Mouse (Mus musculus) hindbrain, embryonic 12.5 days (tissue): ENCODE data around the gene Slc39a3. TPM values are rescaled to one million over a fixed set of nuclear protein-coding genes. Genes with fewer than 3 reads are reported as not detected.
"Not testable (repeated sequence)": the region's sequence is repeated elsewhere in the genome, so short reads cannot be mapped to it uniquely, and the experiment has no call there.

Experiments used
- ATAC-seq: fragments of 200-750 bp; cut with Nextera tagmentation; 2 replicates; pipeline ENCODE4 v1.8.0; 2017; ENCODE audit warnings: moderate TSS enrichment; ENCODE audit not compliant: low FRiP score
- H3K27ac ChIP-seq: fragments of 300-500 bp; sonication (generic); 2 replicates; pipeline ENCODE4 v1.5.1; 2016; ENCODE audit warnings: mild to moderate bottlenecking
- H3K27me3 ChIP-seq: fragments of 300-500 bp; sonication (generic); 2 replicates; pipeline ENCODE4 v1.6.1; 2016; ENCODE audit warnings: mild to moderate bottlenecking
- H3K36me3 ChIP-seq: fragments of 300-500 bp; sonication (generic); 2 replicates; pipeline ENCODE4 v1.6.1; 2016; ENCODE audit warnings: mild to moderate bottlenecking
- H3K4me1 ChIP-seq: fragments of 300-500 bp; sonication (generic); 2 replicates; pipeline ENCODE4 v1.6.1; 2016
- H3K4me2 ChIP-seq: fragments of 300-500 bp; sonication (generic); replicated peaks from 2 replicates; pipeline ENCODE4 v1.6.1; 2016; ENCODE audit warnings: mild to moderate bottlenecking
- H3K4me3 ChIP-seq: fragments of 300-500 bp; sonication (generic); 2 replicates; pipeline ENCODE4 v1.5.1; 2016; ENCODE audit warnings: mild to moderate bottlenecking
- H3K9ac ChIP-seq: fragments of 300-500 bp; sonication (generic); 2 replicates; pipeline ENCODE4 v1.6.1; 2016; ENCODE audit warnings: mild to moderate bottlenecking, moderate library complexity
- H3K9me3 ChIP-seq: fragments of 300-500 bp; sonication (generic); replicated peaks from 2 replicates; pipeline ENCODE4 v1.6.1; 2016; ENCODE audit warnings: mild to moderate bottlenecking
- WGBS: fragments of 180-500 bp; shearing (Covaris S2); methylation state at CpG from one replicate; pipeline ENCODE4 v1.1.7; 2016; 5-methylcytosine and 5-hydroxymethylcytosine counted together
- polyA plus RNA-seq: library from polyadenylated mRNA; unstranded; fragments of >200 nt; fragmentation: Nextera tagmentation; extraction: Ambion mirVana; gene quantifications from 2 replicates; pipeline ENCODE4 v1.2.1, GENCODE M21; 2016

The Slc39a3 gene
- polyA plus RNA-seq, result 33.8 and 37.0 TPM in 2 replicates

GRCm38 (mm10) chr10:81036988-81037580, at the start of gene Slc39a3:
Slc39a3 (minus strand) TSS chr10:81037426.
- Histone ChIP-seq H3K4me1 (peaks cover 15% of the 10 kb centered on the region), H3K36me3 (peaks cover 15% of the 10 kb centered on the region), H3K4me3 (peak within 1 kb of the TSS; percentile 86), H3K27me3 (no peaks in the 10 kb centered on the region), H3K9me3 (no peaks in the 10 kb centered on the region), H3K27ac (peak within 1 kb of the TSS; percentile 78), H3K9ac (peak within 1 kb of the TSS; percentile 82), H3K4me2 (peak within 1 kb of the TSS; percentile 70)
- peak; percentile 99 for ATAC-seq
- WGBS, result under 1% methylated on average over 35 of the region's 35 CpGs

GRCm38 (mm10) chr10:81087021-81087420, 49.8 kb upstream of the Slc39a3 start:
- no peak overlapping the region for H3K4me2 ChIP-seq

GRCm38 (mm10) chr10:81082168-81082960, 45.1 kb upstream of the Slc39a3 start:
- 81% methylated on average over 7 of the region's 7 CpGs for WGBS
- Histone ChIP-seq H3K4me2 (no peak overlapping the region), H3K36me3 (peaks cover 59% of the 10 kb centered on the region)

More at GRCm38 (mm10) chr10:81087021-81087420, 49.8 kb upstream of the Slc39a3 start:
- no peak overlapping the region for H3K4me3 ChIP-seq
- no peak overlapping the region for H3K9ac ChIP-seq
- peaks cover 12% of the 10 kb centered on the region for H3K36me3 ChIP-seq
- H3K27me3 ChIP-seq, result peaks cover 3% of the 10 kb centered on the region; the same call in 1 of the 2 replicates
- H3K4me1 ChIP-seq, result peaks cover 8% of the 10 kb centered on the region
- no peak overlapping the region for H3K27ac ChIP-seq
- ATAC-seq, result no peak
- 42% methylated on average over 2 of the region's 2 CpGs for WGBS
- H3K9me3 ChIP-seq, result no peaks in the 10 kb centered on the region

GRCm38 (mm10) chr10:81080008-81080655, 42.9 kb upstream of the Slc39a3 start:
- ATAC-seq, result no peak
- WGBS, result 93% methylated on average over 31 of the region's 31 CpGs
- no peaks in the 10 kb centered on the region for H3K4me1 ChIP-seq

More at GRCm38 (mm10) chr10:81082168-81082960, 45.1 kb upstream of the Slc39a3 start:
- H3K27me3 ChIP-seq, result no peaks in the 10 kb centered on the region
- no peaks in the 10 kb centered on the region for H3K4me1 ChIP-seq
- no peaks in the 10 kb centered on the region for H3K9me3 ChIP-seq
- peak; percentile 61 for ATAC-seq
- H3K4me3 ChIP-seq, result no peak overlapping the region
- no peak overlapping the region; the same call in 1 of the 2 replicates for H3K9ac ChIP-seq
- H3K27ac ChIP-seq, result no peak overlapping the region

GRCm38 (mm10) chr10:81077916-81078315, 40.7 kb upstream of the Slc39a3 start:
- no peak for ATAC-seq
- no peak overlapping the region for H3K9ac ChIP-seq
- H3K4me1 ChIP-seq, result no peaks in the 10 kb centered on the region
- no peak overlapping the region for H3K4me2 ChIP-seq
- H3K27me3 ChIP-seq, result no peaks in the 10 kb centered on the region
- 89% methylated on average over 11 of the region's 11 CpGs for WGBS
- peaks cover 98% of the 10 kb centered on the region for H3K36me3 ChIP-seq
- no peak overlapping the region for H3K27ac ChIP-seq
- H3K9me3 ChIP-seq, result no peaks in the 10 kb centered on the region
- no peak overlapping the region for H3K4me3 ChIP-seq

More at GRCm38 (mm10) chr10:81080008-81080655, 42.9 kb upstream of the Slc39a3 start:
- no peak overlapping the region for H3K4me3 ChIP-seq
- H3K27me3 ChIP-seq, result no peaks in the 10 kb centered on the region
- H3K4me2 ChIP-seq, result no peak overlapping the region
- H3K9me3 ChIP-seq, result no peaks in the 10 kb centered on the region
- peaks cover 81% of the 10 kb centered on the region for H3K36me3 ChIP-seq
- no peak overlapping the region for H3K9ac ChIP-seq
- H3K27ac ChIP-seq, result no peak overlapping the region

GRCm38 (mm10) chr10:81076356-81076755, 39.1 kb upstream of the Slc39a3 start:
- Histone ChIP-seq H3K36me3 (peaks cover 93% of the 10 kb centered on the region), H3K27ac (no peak overlapping the region), H3K9ac (no peak overlapping the region), H3K4me1 (no peaks in the 10 kb centered on the region), H3K4me3 (no peak overlapping the region), H3K9me3 (no peaks in the 10 kb centered on the region), H3K4me2 (no peak overlapping the region), H3K27me3 (no peaks in the 10 kb centered on the region)
- no peak for ATAC-seq
- 96% methylated on average over 1 of the region's 1 CpGs for WGBS

- no peak overlapping the region for H3K9ac ChIP-seq
- H3K27ac ChIP-seq, result no peak overlapping the region
- H3K27me3 ChIP-seq, result no peaks in the 10 kb centered on the region
- WGBS, result 67% methylated on average over 8 of the region's 8 CpGs
- peaks cover 5% of the 10 kb centered on the region for H3K4me1 ChIP-seq
- H3K36me3 ChIP-seq, result peaks cover 87% of the 10 kb centered on the region
- no peak overlapping the region for H3K4me3 ChIP-seq
- H3K9me3 ChIP-seq, result no peaks in the 10 kb centered on the region
- H3K4me2 ChIP-seq, result no peak overlapping the region
- no peak for ATAC-seq
These were observed 38.5 kb upstream of the Slc39a3 start for GRCm38 (mm10) chr10:81075734-81076133.

GRCm38 (mm10) chr10:81073464-81073863, 36.2 kb upstream of the Slc39a3 start:
- H3K4me1 ChIP-seq, result peaks cover 17% of the 10 kb centered on the region
- H3K4me3 ChIP-seq, result no peak overlapping the region
- peaks cover 64% of the 10 kb centered on the region for H3K36me3 ChIP-seq
- H3K27ac ChIP-seq, result no peak overlapping the region
- no peaks in the 10 kb centered on the region for H3K9me3 ChIP-seq
- WGBS, result 72% methylated on average over 7 of the region's 7 CpGs
- no peak overlapping the region for H3K9ac ChIP-seq
- no peak for ATAC-seq
- H3K27me3 ChIP-seq, result no peaks in the 10 kb centered on the region
- H3K4me2 ChIP-seq, result no peak overlapping the region

- Histone ChIP-seq H3K4me1 (peaks cover 17% of the 10 kb centered on the region), H3K4me3 (no peak overlapping the region), H3K9ac (no peak overlapping the region), H3K27ac (no peak overlapping the region), H3K9me3 (no peaks in the 10 kb centered on the region), H3K27me3 (no peaks in the 10 kb centered on the region), H3K36me3 (peaks cover 52% of the 10 kb centered on the region), H3K4me2 (no peak overlapping the region)
- no peak for ATAC-seq
- WGBS, result 93% methylated on average over 8 of the region's 8 CpGs
These were observed 35.1 kb upstream of the Slc39a3 start for GRCm38 (mm10) chr10:81072290-81072689.

- Histone ChIP-seq H3K4me2 (peak within 1 kb of the TSS; percentile 79), H3K27ac (peak within 1 kb of the TSS; percentile 35), H3K4me1 (peaks cover 17% of the 10 kb centered on the region), H3K4me3 (peak within 1 kb of the TSS; percentile 59), H3K9me3 (no peaks in the 10 kb centered on the region), H3K9ac (peak within 1 kb of the TSS; percentile 79), H3K27me3 (no peaks in the 10 kb centered on the region), H3K36me3 (peaks cover 28% of the 10 kb centered on the region)
- under 1% methylated on average over 35 of the region's 35 CpGs for WGBS
- ATAC-seq, result peak; percentile 95
These were observed 32.6 kb upstream of the Slc39a3 start, which contains the start of gene Thop1 for GRCm38 (mm10) chr10:81069836-81070235. Thop1 (plus strand) TSS chr10:81070035.

GRCm38 (mm10) chr10:81068706-81069105, 31.5 kb upstream of the Slc39a3 start:
- 80% methylated on average over 5 of the region's 5 CpGs for WGBS
- Histone ChIP-seq H3K27ac (no peak overlapping the region), H3K9me3 (no peaks in the 10 kb centered on the region), H3K9ac (0 out of 2 replicates have a peak overlapping the region, but pooled peaks have one; percentile 20), H3K36me3 (peaks cover 16% of the 10 kb centered on the region), H3K27me3 (no peaks in the 10 kb centered on the region), H3K4me3 (no peak overlapping the region), H3K4me2 (no peak overlapping the region), H3K4me1 (peaks cover 17% of the 10 kb centered on the region)
- ATAC-seq, result no peak

GRCm38 (mm10) chr10:81064519-81064918, 27.3 kb upstream of the Slc39a3 start:
- H3K36me3 ChIP-seq, H3K9ac ChIP-seq, H3K4me2 ChIP-seq, H3K27me3 ChIP-seq, H3K9me3 ChIP-seq, H3K4me1 ChIP-seq, ATAC-seq, H3K4me3 ChIP-seq, H3K27ac ChIP-seq: not testable (repeated sequence)
- WGBS, result 88% methylated on average over 8 of the region's 8 CpGs
